Mouse (Mus musculus): ENCODE measurements at regions not wholly inside any gene's neighbourhood (a gene's known extent, or its start where the extent isn't known, plus 50 kb on each side); places are given as distances from the start of the nearest gene placed in this dataset.
"Not testable (repeated sequence)": the region's sequence is repeated elsewhere in the genome, so short reads cannot be mapped to it uniquely, and the experiment has no call there.

GRCm38 (mm10) chr13:111309848-111310692 is 55.3 kb downstream of the Actbl2 start:
- peak; percentile 57 for DNase-seq

GRCm38 (mm10) chr13:111310693-111311045 is 55.9 kb downstream of the Actbl2 start:
- DNase-seq = no peak

GRCm38 (mm10) chr13:111313506-111313905 is 58.7 kb downstream of the Actbl2 start:
- not testable (repeated sequence) for DNase-seq

- DNase-seq = not testable (repeated sequence)
Measured at GRCm38 (mm10) chr13:111317876-111318275, 63.1 kb downstream of the Actbl2 start.

- DNase-seq = no peak
Measured at GRCm38 (mm10) chr13:111323206-111323605, 68.4 kb downstream of the Actbl2 start.

- DNase-seq = no peak
Measured at GRCm38 (mm10) chr13:111326096-111326665, 71.4 kb downstream of the Actbl2 start.

GRCm38 (mm10) chr13:111333035-111333434 is 78.2 kb downstream of the Actbl2 start:
- DNase-seq = no peak

GRCm38 (mm10) chr13:111333851-111334250 is 79.0 kb downstream of the Actbl2 start:
- DNase-seq = no peak

GRCm38 (mm10) chr13:111334258-111335052 is 79.6 kb downstream of the Actbl2 start:
- DNase-seq = no peak

- no peak for DNase-seq
Measured at GRCm38 (mm10) chr13:111344981-111345380, 90.2 kb downstream of the Actbl2 start.

- DNase-seq = no peak
Measured at GRCm38 (mm10) chr13:111345486-111346440, 91.0 kb downstream of the Actbl2 start.

GRCm38 (mm10) chr13:111356520-111357456 is 102.0 kb downstream of the Actbl2 start:
- no peak for DNase-seq

- DNase-seq = no peak
Measured at GRCm38 (mm10) chr13:111361456-111361855, 106.6 kb downstream of the Actbl2 start.

- DNase-seq = no peak
Measured at GRCm38 (mm10) chr13:111363176-111363739, 108.4 kb downstream of the Actbl2 start.

GRCm38 (mm10) chr13:111366871-111367270 is 112.1 kb downstream of the Actbl2 start:
- no peak for DNase-seq

GRCm38 (mm10) chr13:111367620-111368019 is 112.8 kb downstream of the Actbl2 start:
- no peak for DNase-seq

- DNase-seq = no peak
Measured at GRCm38 (mm10) chr13:111369916-111370315, 115.1 kb downstream of the Actbl2 start.

- no peak for DNase-seq
Measured at GRCm38 (mm10) chr13:111373281-111373680, 116.6 kb downstream of the Gpbp1 start.

- DNase-seq = no peak
Measured at GRCm38 (mm10) chr13:111373801-111374200, 116.1 kb downstream of the Gpbp1 start.

Data from cerebellum, adult 9-11 months (tissue).